Mouse (Mus musculus) E14TG2a.4 (cell line): Measurements from ENCODE around the gene Klhl5.

Source experiments
- CTCF ChIP-seq: conservative IDR thresholded peaks from 2 replicates; pipeline ENCODE4 v1.5.1; 2014; ENCODE audit warnings: low read length
- NANOG ChIP-seq: IDR thresholded peaks from 2 replicates; pipeline ENCODE4 v1.6.1; 2014; ENCODE audit warnings: borderline replicate concordance, low read length, mixed read lengths
- POU5F1 ChIP-seq: IDR thresholded peaks from 2 replicates; pipeline ENCODE4 v1.6.1; 2014; ENCODE audit warnings: low read length, borderline replicate concordance

DNA sequence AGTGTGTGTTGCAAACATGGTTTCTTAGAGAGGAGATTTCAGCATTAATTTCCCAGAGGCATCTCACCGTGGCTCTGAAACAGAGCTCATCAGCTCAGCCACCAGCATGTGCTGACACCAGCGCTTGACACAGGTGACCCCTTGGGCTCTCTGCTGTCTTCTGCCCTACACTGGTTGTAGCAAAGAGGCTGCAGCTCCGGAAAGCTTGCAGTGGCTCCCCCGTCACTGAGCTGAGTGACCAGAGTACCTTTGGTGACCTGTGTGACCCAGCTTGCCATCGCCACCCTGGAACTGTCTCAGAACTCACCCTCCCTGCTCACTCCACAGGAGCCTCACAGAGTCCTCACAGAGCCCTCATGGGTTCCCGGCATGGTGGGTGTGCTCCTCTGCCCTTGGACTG is 34.9 kb downstream of the Klhl5 start:
- TF ChIP-seq CTCF = no peak
- TF ChIP-seq POU5F1 = no peak
- no peak for TF ChIP-seq NANOG
